1 mouse cellular context compared by ENCODE assay signal in genomic region chr9:35535876-35536275, GRCm38 (mm10).
TF ChIP-seq lines count a peak whose summit lies in the region.

No protein-coding gene starts in this region.

TF ChIP-seq in MEL, 35 proteins besides CTCF, POLR2A, EP300 and RAD21 (continued from another document):
- TF ChIP-seq ZKSCAN1 (IDR thresholded peaks at IDR 0.05; ENCODE audit: low read depth, low read length) (no peak), POLR2AphosphoS2 (IDR thresholded peaks at IDR 0.05; ENCODE audit: low read length) (no peak), ELF1 (IDR thresholded peaks at IDR 0.05; ENCODE audit: low read depth, low read length) (no peak), NELFE (IDR thresholded peaks at IDR 0.05; ENCODE audit: low read depth, low read length) (no peak), MAFK (IDR thresholded peaks at IDR 0.05; ENCODE audit: borderline replicate concordance, low read depth, low read length) (no peak), KAT2A (conservative IDR thresholded peaks at IDR 0.05; ENCODE audit: low read depth, low read length) (no peak), POLR2AphosphoS5 (IDR thresholded peaks at IDR 0.05; ENCODE audit: borderline replicate concordance, low read depth, low read length) (no peak), SIN3A (IDR thresholded peaks at IDR 0.05; ENCODE audit: low read length) (no peak)
